Mouse (Mus musculus): Measurements from ENCODE around the gene Sult2b1.
A peak's percentile ranks its signal among the peaks of the same experiment; 100 is the strongest.

Gene Sult2b1

GRCm38 (mm10) chr7:45784524-45785372 lies at the start of gene Sult2b1:
TSS of gene Sult2b1 (minus strand) at chr7:45784669.
- DNase-seq (ENCODE audit: extremely low read depth, low read depth), result no peak

GRCm38 (mm10) chr7:45833924-45834323 lies 49.5 kb upstream of the Sult2b1 start:
- DNase-seq (ENCODE audit: extremely low read depth, low read depth), result no peak

GRCm38 (mm10) chr7:45833148-45833790 lies 48.8 kb upstream of the Sult2b1 start:
- DNase-seq (ENCODE audit: extremely low read depth, low read depth), result no peak

- no peak for DNase-seq (ENCODE audit: extremely low read depth, low read depth)
Measured at GRCm38 (mm10) chr7:45832428-45832827, 48.0 kb upstream of the Sult2b1 start.

- no peak for DNase-seq (ENCODE audit: extremely low read depth, low read depth)
Measured at GRCm38 (mm10) chr7:45831128-45831525, 46.7 kb upstream of the Sult2b1 start.

GRCm38 (mm10) chr7:45830427-45831127 lies 46.1 kb upstream of the Sult2b1 start, which contains the start of gene Grwd1:
TSS of gene Grwd1 (minus strand) at chr7:45830944.
- DNase-seq (ENCODE audit: extremely low read depth, low read depth), result peak; percentile 87

GRCm38 (mm10) chr7:45826631-45827030 lies 42.2 kb upstream of the Sult2b1 start:
- DNase-seq (ENCODE audit: extremely low read depth, low read depth), result no peak

- no peak for DNase-seq (ENCODE audit: extremely low read depth, low read depth)
Measured at GRCm38 (mm10) chr7:45824598-45824997, 40.1 kb upstream of the Sult2b1 start, which contains the start of gene Kcnj14. TSS of gene Kcnj14 (minus strand) at chr7:45824782.

- DNase-seq (ENCODE audit: extremely low read depth, low read depth), result no peak
Measured at GRCm38 (mm10) chr7:45820913-45821312, 36.4 kb upstream of the Sult2b1 start.

- no peak for DNase-seq (ENCODE audit: extremely low read depth, low read depth)
Measured at GRCm38 (mm10) chr7:45819843-45820242, 35.4 kb upstream of the Sult2b1 start.

GRCm38 (mm10) chr7:45815984-45816351 lies 31.5 kb upstream of the Sult2b1 start:
- DNase-seq (ENCODE audit: extremely low read depth, low read depth), result no peak

- DNase-seq (ENCODE audit: extremely low read depth, low read depth), result no peak
Measured at GRCm38 (mm10) chr7:45815323-45815983, 31.0 kb upstream of the Sult2b1 start.

GRCm38 (mm10) chr7:45814841-45815240 lies 30.4 kb upstream of the Sult2b1 start:
- no peak for DNase-seq (ENCODE audit: extremely low read depth, low read depth)

- peak; percentile 98 for DNase-seq (ENCODE audit: extremely low read depth, low read depth)
Measured at GRCm38 (mm10) chr7:45813787-45814779, 29.6 kb upstream of the Sult2b1 start, which contains the start of gene Cyth2. TSS of gene Cyth2 (minus strand) at chr7:45814581.

- no peak for DNase-seq (ENCODE audit: extremely low read depth, low read depth)
Measured at GRCm38 (mm10) chr7:45812921-45813320, 28.5 kb upstream of the Sult2b1 start.

GRCm38 (mm10) chr7:45809276-45810075 lies 25.0 kb upstream of the Sult2b1 start:
- no peak for DNase-seq (ENCODE audit: extremely low read depth, low read depth)

- no peak for DNase-seq (ENCODE audit: extremely low read depth, low read depth)
Measured at GRCm38 (mm10) chr7:45808471-45808870, 24.0 kb upstream of the Sult2b1 start.

GRCm38 (mm10) chr7:45805941-45806340 lies 21.5 kb upstream of the Sult2b1 start:
- no peak for DNase-seq (ENCODE audit: extremely low read depth, low read depth)

- no peak for DNase-seq (ENCODE audit: extremely low read depth, low read depth)
Measured at GRCm38 (mm10) chr7:45802551-45802950, 18.1 kb upstream of the Sult2b1 start.

All from MEL-GATA-1-ER (cell line).